Mouse (Mus musculus) CH12.LX (cell line): ENCODE measurements around the gene Nos2. TPM values are rescaled to one million over a fixed set of nuclear protein-coding genes. Genes with fewer than 3 reads are reported as not detected.

Source experiments
- DNase-seq: peaks from one replicate; pipeline ENCODE4 v3.0.0-alpha.2; 2013; ENCODE audit errors: extremely low read depth
- H3K27ac ChIP-seq: 2 replicates; pipeline ENCODE4 v1.5.1; 2012; ENCODE audit warnings: low read depth, mild to moderate bottlenecking, control low read depth, moderate library complexity; ENCODE audit not compliant: insufficient read depth
- H3K27me3 ChIP-seq: replicated peaks from 2 replicates; pipeline ENCODE3; 2012; ENCODE audit warnings: inconsistent platforms
- H3K36me3 ChIP-seq, 2 experiments: replicated peaks in 1 of 2; 2 replicates each; pipeline versions ENCODE3 to v1.6.1; 2012; ENCODE audit warnings: inconsistent platforms in 1 of 2, low read length in 1 of 2, mild to moderate bottlenecking in 1 of 2, mixed read lengths in 1 of 2, moderate library complexity in 1 of 2; ENCODE audit not compliant: control insufficient read depth in 1 of 2, insufficient read depth in 1 of 2
- H3K4me1 ChIP-seq, 2 experiments: 2 replicates each; pipeline ENCODE4 v1.6.1; 2012; ENCODE audit warnings: inconsistent platforms in 1 of 2, moderate library complexity in 1 of 2; ENCODE audit not compliant: insufficient read depth in 2 of 2, control insufficient read depth in 1 of 2
- H3K4me2 ChIP-seq: 2 replicates; pipeline ENCODE4 v1.6.1; 2012; ENCODE audit warnings: low read depth, mild to moderate bottlenecking, control low read depth; ENCODE audit not compliant: poor library complexity, insufficient read depth, severe bottlenecking
- H3K4me3 ChIP-seq, 3 experiments: fragments of 150-350 bp in 1 of 3; sonication (generic) in 1 of 3; replicated peaks in 1 of 3; 2 replicates each; pipeline versions ENCODE3 to v1.5.1; 2011 to 2012; ENCODE audit warnings: low read depth in 2 of 3, low read length in 2 of 3, mild to moderate bottlenecking in 2 of 3, moderate library complexity in 2 of 3, control low read depth in 1 of 3, improper control_type of control experiment in 1 of 3, inconsistent platforms in 1 of 3, mixed read lengths in 1 of 3; ENCODE audit not compliant: poor library complexity in 1 of 3
- H3K79me2 ChIP-seq: replicated peaks from 2 replicates; pipeline ENCODE4 v1.6.1; 2012; ENCODE audit warnings: mild to moderate bottlenecking, moderate library complexity; ENCODE audit not compliant: control insufficient read depth, poor library complexity, insufficient read depth, severe bottlenecking; ENCODE audit errors: extremely low read depth
- H3K9ac ChIP-seq: 2 replicates; pipeline ENCODE4 v1.6.1; 2012; ENCODE audit warnings: low read depth, mild to moderate bottlenecking, control low read depth, moderate library complexity; ENCODE audit not compliant: insufficient read depth
- H3K9me3 ChIP-seq: replicated peaks from 2 replicates; pipeline ENCODE3; 2012; ENCODE audit warnings: low read length, inconsistent platforms, mixed read lengths
- BHLHE40 ChIP-seq: IDR thresholded peaks from 2 replicates; pipeline ENCODE4 v1.6.1; 2011; ENCODE audit warnings: mild to moderate bottlenecking, low read depth, low read length, improper control_type of control experiment
- E2F4 ChIP-seq: IDR thresholded peaks from 2 replicates; pipeline ENCODE4 v1.6.1; 2011; ENCODE audit warnings: low read depth, low read length, improper control_type of control experiment; ENCODE audit not compliant: insufficient replicate concordance
- GABPA ChIP-seq: IDR thresholded peaks from 2 replicates; pipeline ENCODE4 v1.6.1; 2012; ENCODE audit warnings: low read depth, low read length, improper control_type of control experiment, inconsistent platforms; ENCODE audit not compliant: insufficient replicate concordance
- HCFC1 ChIP-seq: IDR thresholded peaks from 2 replicates; pipeline ENCODE4 v1.6.1; 2012; ENCODE audit warnings: low read depth, mild to moderate bottlenecking, inconsistent platforms, low read length, improper control_type of control experiment
- JUN ChIP-seq: IDR thresholded peaks from 2 replicates; pipeline ENCODE4 v1.6.1; 2011; ENCODE audit warnings: low read depth, mild to moderate bottlenecking, low read length, improper control_type of control experiment, moderate library complexity; ENCODE audit not compliant: insufficient read depth
- JUND ChIP-seq: conservative IDR thresholded peaks from 2 replicates; pipeline ENCODE4 v1.6.1; 2011; ENCODE audit warnings: low read depth, low read length, improper control_type of control experiment
- KAT2A ChIP-seq: IDR thresholded peaks from 2 replicates; pipeline ENCODE4 v1.6.1; 2012; ENCODE audit warnings: low read length, improper control_type of control experiment, inconsistent platforms; ENCODE audit not compliant: insufficient replicate concordance
- MAZ ChIP-seq: IDR thresholded peaks from 2 replicates; pipeline ENCODE4 v1.6.1; 2012; ENCODE audit warnings: low read depth, mild to moderate bottlenecking, inconsistent platforms, low read length, improper control_type of control experiment, moderate library complexity
- NRF1 ChIP-seq: IDR thresholded peaks from 2 replicates; pipeline ENCODE4 v1.6.1; 2014; ENCODE audit warnings: low read depth, mild to moderate bottlenecking, inconsistent platforms, low read length, improper control_type of control experiment, moderate library complexity
- POLR2AphosphoS2 ChIP-seq: IDR thresholded peaks from 2 replicates; pipeline ENCODE4 v1.6.1; 2011; ENCODE audit warnings: low read depth, low read length, improper control_type of control experiment
- RAD21 ChIP-seq: IDR thresholded peaks from 2 replicates; pipeline ENCODE4 v1.6.1; 2011; ENCODE audit warnings: low read depth, mild to moderate bottlenecking, low read length, improper control_type of control experiment, moderate library complexity
- TBP ChIP-seq: conservative IDR thresholded peaks from 2 replicates; pipeline ENCODE4 v1.6.1; 2011; ENCODE audit warnings: low read depth, low read length, improper control_type of control experiment
- dilution Hi-C: fragments of 300-500 bp; cut with MboI; formaldehyde crosslinking; loops from 2 replicates; pipeline ENCODE4 v1.14.3; 2020; ENCODE audit warnings: low sequenced_read_pairs; ENCODE audit not compliant: extremely low pct_unique_long_range_greater_than_20kb, extremely low pct_ligation_motif_present
- in situ Hi-C: fragments of 300-500 bp; cut with MboI; formaldehyde crosslinking; loops from 3 replicates; pipeline ENCODE4 v1.14.3; 2019; ENCODE audit warnings: low sequenced_read_pairs, low pct_ligation_motif_present, low pct_unique_long_range_greater_than_20kb, mixed read lengths
- polyA plus RNA-seq: library from polyadenylated mRNA; unstranded; fragments of >175 nt; gene quantifications from 2 replicates; pipeline ENCODE4 v1.2.1, GENCODE M21; 2012; ENCODE audit warnings: low read depth; ENCODE audit not compliant: insufficient read length
- total RNA-seq, 2 experiments: library from RNA; depleted of rRNA; stranded (reverse); fragments of 300-350 nt in 1 of 2; fragments of >200 nt in 1 of 2; gene quantifications; 2 replicates each; pipeline ENCODE4 v1.2.3; 2012 to 2014

Gene Nos2
- total and polyA plus RNA-seq, 3 experiments = 1.6 to 3.4 (median 1.8) TPM

DNA sequence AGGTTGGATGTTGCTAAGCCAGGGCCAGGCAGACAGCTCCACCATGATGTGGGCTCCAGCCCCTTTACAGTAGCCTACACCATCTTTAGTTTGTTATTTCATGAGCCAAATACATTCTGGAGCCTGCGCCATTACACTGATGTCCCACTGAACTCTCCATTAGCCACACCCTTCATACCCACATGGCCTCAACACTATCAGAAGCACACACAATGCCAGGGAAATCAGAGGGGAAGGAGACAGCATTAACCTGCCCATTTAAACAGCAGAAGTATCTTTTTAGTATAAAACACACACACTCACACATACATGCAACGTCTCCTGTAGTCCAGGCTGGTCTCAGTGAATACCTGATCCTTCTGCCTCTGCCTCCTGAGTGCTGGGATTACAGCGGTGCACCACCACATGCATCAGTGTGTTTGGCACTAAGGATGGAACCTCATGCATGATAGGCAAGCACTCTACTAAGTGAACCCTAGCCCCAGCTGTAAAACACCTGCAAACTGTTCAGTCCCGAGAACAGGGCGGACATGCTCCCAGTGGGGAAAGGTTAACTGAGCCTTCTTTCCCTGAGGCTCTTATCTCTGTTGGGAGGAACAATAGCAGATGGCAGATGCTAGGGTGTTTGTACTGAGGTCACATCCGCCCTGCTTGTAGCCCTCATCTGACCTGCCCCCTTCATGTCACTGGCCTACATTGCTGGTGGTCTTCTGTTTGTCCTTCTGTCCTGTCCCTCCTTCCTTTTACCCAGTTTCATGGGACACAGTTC, 87.6 kb downstream of the Nos2 start:
- DNase-seq = no peak
- H3K4me1 ChIP-seq = peaks cover 0 to 13% of the 10 kb centered on the region in 2 experiments; a peak in 1 of 4 replicates
- no peak overlapping the region for H3K27ac ChIP-seq
- dilution Hi-C loops (no loop called here), in situ Hi-C loops (no loop called here)
- H3K9ac ChIP-seq = no peak overlapping the region
- H3K9me3 ChIP-seq = peaks cover 3% of the 10 kb centered on the region
- H3K4me2 ChIP-seq = no peak overlapping the region
- H3K27me3 ChIP-seq = no peaks in the 10 kb centered on the region
- no peak overlapping the region for H3K4me3 ChIP-seq
- peaks cover 0 to 7% of the 10 kb centered on the region in 2 experiments for H3K36me3 ChIP-seq
- TF ChIP-seq KAT2A (no peak), JUND (no peak), RAD21 (no peak), BHLHE40 (no peak), NRF1 (no peak), GABPA (no peak), MAZ (no peak), POLR2AphosphoS2 (no peak), TBP (no peak), E2F4 (no peak), HCFC1 (no peak), JUN (no peak)
- no peaks in the 10 kb centered on the region for H3K79me2 ChIP-seq

- Histone ChIP-seq H3K4me3 (no peak overlapping the region), H3K27ac (no peak overlapping the region), H3K9ac (no peak overlapping the region), H3K27me3 (no peaks in the 10 kb centered on the region), H3K4me1 (peaks cover 0 to 15% of the 10 kb centered on the region in 2 experiments; a peak in 2 of 4 replicates), H3K4me2 (no peak overlapping the region), H3K9me3 (peaks cover 6% of the 10 kb centered on the region), H3K36me3 (peaks cover 3 to 12% of the 10 kb centered on the region in 2 experiments)
- DNase-seq = no peak
- in situ Hi-C loops = no loop called here
- TF ChIP-seq GABPA (no peak), JUND (no peak)
- TF ChIP-seq, all 38 proteins: peak for 0
- no peaks in the 10 kb centered on the region for H3K79me2 ChIP-seq
- dilution Hi-C loops = no loop called here
Measured at GRCm38 (mm10) chr11:79008891-79009290, 88.3 kb downstream of the Nos2 start.

Other genes with a start within 250 kb of the Nos2 start
- 14.8 and 17.1 TPM in 2 replicates for gene Nlk, start 223.4 kb upstream of the Nos2 start, total RNA-seq (2012; rRNA removed)
- 22.4 and 22.9 TPM in 2 replicates for gene Nlk, start 223.4 kb upstream of the Nos2 start, total RNA-seq (2014; rRNA removed)
- gene Nlk, start 223.4 kb upstream of the Nos2 start, polyA plus RNA-seq = 15.6 and 20.4 TPM in 2 replicates
- 55.2 and 55.5 TPM in 2 replicates for gene Ccnq, start 169.1 kb upstream of the Nos2 start, total RNA-seq (2012; rRNA removed)
- gene Ccnq, start 169.1 kb upstream of the Nos2 start, total RNA-seq (2014; rRNA removed) = 56.9 and 63.5 TPM in 2 replicates
- 37.7 and 47.7 TPM in 2 replicates for gene Ccnq, start 169.1 kb upstream of the Nos2 start, polyA plus RNA-seq
- gene Lyrm9, start 94.2 kb upstream of the Nos2 start, total RNA-seq (2012; rRNA removed) = 34.9 and 35.3 TPM in 2 replicates
- 22.0 and 28.0 TPM in 2 replicates for gene Lyrm9, start 94.2 kb upstream of the Nos2 start, total RNA-seq (2014; rRNA removed)
- gene Lyrm9, start 94.2 kb upstream of the Nos2 start, polyA plus RNA-seq = 36.2 and 49.4 TPM in 2 replicates
- 3.2 and 4.9 TPM in 2 replicates for gene Lgals9, start 64.2 kb downstream of the Nos2 start, total RNA-seq (2012; rRNA removed)
- 3.7 and 5.0 TPM in 2 replicates for gene Lgals9, start 64.2 kb downstream of the Nos2 start, total RNA-seq (2014; rRNA removed)
- gene Lgals9, start 64.2 kb downstream of the Nos2 start, polyA plus RNA-seq = 16.1 and 16.4 TPM in 2 replicates
- gene Ksr1, start 225.6 kb downstream of the Nos2 start, total RNA-seq (2012; rRNA removed) = 63.8 and 73.1 TPM in 2 replicates
- gene Ksr1, start 225.6 kb downstream of the Nos2 start, total RNA-seq (2014; rRNA removed) = 21.3 and 22.5 TPM in 2 replicates
- gene Ksr1, start 225.6 kb downstream of the Nos2 start, polyA plus RNA-seq = 48.9 and 61.2 TPM in 2 replicates